Mouse (Mus musculus) olfactory bulb, adult 2 months (tissue): ENCODE data around the gene Nkain4. TPM values are rescaled to one million over a fixed set of nuclear protein-coding genes. Genes with fewer than 3 reads are reported as not detected.

Source experiments
- H3K27ac ChIP-seq: fragments of 200-500 bp; 2 replicates; pipeline ENCODE4 v1.5.1; 2012; ENCODE audit warnings: low read depth, low read length; ENCODE audit not compliant: insufficient read depth
- H3K4me1 ChIP-seq: fragments of 200-500 bp; 2 replicates; pipeline ENCODE4 v1.6.1; 2012; ENCODE audit warnings: low read length; ENCODE audit not compliant: control insufficient read depth, insufficient read depth
- H3K4me3 ChIP-seq: fragments of 200-500 bp; 2 replicates; pipeline ENCODE4 v1.5.1; 2012; ENCODE audit warnings: mild to moderate bottlenecking, low read depth, low read length, moderate library complexity; ENCODE audit not compliant: insufficient read depth
- CTCF ChIP-seq: fragments of 200-500 bp; IDR thresholded peaks from 2 replicates; pipeline ENCODE4 v1.5.1; 2012; ENCODE audit warnings: low read depth, mild to moderate bottlenecking, low read length, moderate library complexity; ENCODE audit not compliant: insufficient read depth
- POLR2A ChIP-seq: fragments of 200-500 bp; IDR thresholded peaks from 2 replicates; pipeline ENCODE4 v1.6.1; 2012; ENCODE audit warnings: mild to moderate bottlenecking, low read depth, low read length, moderate library complexity; ENCODE audit not compliant: insufficient read depth
- WGBS: fragments of 180-500 bp; shearing (Covaris S2); methylation state at CpG from one replicate; pipeline ENCODE4 v1.1.7; 2018; 5-methylcytosine and 5-hydroxymethylcytosine counted together
- polyA plus RNA-seq: library from polyadenylated mRNA; stranded (reverse); fragments of >200 nt; gene quantifications from 2 replicates; pipeline ENCODE4 v1.2.4, GENCODE M21; 2012; ENCODE audit warnings: low replicate concordance; ENCODE audit not compliant: missing spikeins, insufficient read depth, insufficient read length

Nkain4 gene
- polyA plus RNA-seq, 1 experiment: not detected

DNA sequence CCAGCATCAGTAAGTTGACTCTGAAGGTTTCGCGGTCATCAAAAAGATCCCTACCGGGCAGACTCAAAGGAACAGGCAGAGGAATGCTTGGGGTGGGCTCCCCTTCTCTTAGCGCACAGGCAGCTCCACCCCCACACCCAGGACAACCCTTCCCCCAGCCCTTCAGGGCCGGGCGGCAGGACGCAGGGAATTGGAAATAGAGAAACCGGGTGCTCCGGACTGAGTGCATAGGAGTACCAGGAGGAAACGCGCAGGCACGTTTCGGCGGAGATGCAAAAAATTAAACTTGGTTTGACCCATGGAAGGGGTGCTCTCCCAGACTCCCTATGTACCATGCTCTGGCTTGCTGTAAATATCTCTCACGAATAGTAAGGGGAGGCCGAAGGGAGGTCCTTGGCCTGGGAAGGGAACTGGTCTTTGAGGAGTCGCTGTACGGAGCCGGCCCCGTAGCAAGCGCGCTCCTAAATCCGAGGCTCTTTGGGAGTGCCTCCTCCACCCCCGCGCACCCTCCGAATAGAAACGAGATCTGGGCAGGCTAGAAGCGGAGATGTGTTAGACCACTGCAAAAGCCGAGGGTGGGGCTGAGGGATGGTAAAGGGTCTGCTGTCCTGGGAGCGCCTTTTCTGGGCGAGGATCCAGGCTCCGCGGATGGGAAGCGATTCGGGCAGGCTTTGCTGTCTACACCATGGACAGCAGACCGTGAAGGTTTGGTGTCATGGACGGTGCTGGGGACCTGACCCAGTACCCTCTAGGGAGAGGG, 63.2 kb downstream of the Nkain4 start:
- H3K27ac ChIP-seq: peak overlapping the region; percentile 98
- TF ChIP-seq POLR2A: no peak; the same call in 1 of the 2 replicates
- TF ChIP-seq CTCF: no peak
- H3K4me3 ChIP-seq: peak overlapping the region; percentile 83
- H3K4me1 ChIP-seq: peaks cover 32% of the 10 kb centered on the region
- 2% methylated on average over 37 of the region's 37 CpGs for WGBS

- Histone ChIP-seq H3K4me1 (peaks cover 25% of the 10 kb centered on the region), H3K4me3 (peak overlapping the region; percentile 83), H3K27ac (peak overlapping the region; percentile 98)
- WGBS: 4% methylated on average over 29 of the region's 29 CpGs
- peak; percentile 51 for TF ChIP-seq POLR2A
- 0 out of 2 replicates have a peak, but pooled peaks have one; percentile 14 for TF ChIP-seq CTCF
These were observed 64.0 kb downstream of the Nkain4 start for GRCm38 (mm10) chr2:180890422-180891074.

GRCm38 (mm10) chr2:180889921-180890280, 64.6 kb downstream of the Nkain4 start:
- TF ChIP-seq POLR2A (no peak), CTCF (no peak)
- Histone ChIP-seq H3K4me3 (peak overlapping the region; percentile 83; the same call in 1 of the 2 replicates), H3K4me1 (peaks cover 21% of the 10 kb centered on the region), H3K27ac (peak overlapping the region; percentile 98)
- 41% methylated on average over 4 of the region's 4 CpGs for WGBS

- peak overlapping the region; percentile 98 for H3K27ac ChIP-seq
- no peak for TF ChIP-seq CTCF
- TF ChIP-seq POLR2A: no peak
- H3K4me3 ChIP-seq: no peak overlapping the region; the same call in 1 of the 2 replicates
- 29% methylated on average over 18 of the region's 19 CpGs for whole genome bisulfite sequencing
- peaks cover 21% of the 10 kb centered on the region for H3K4me1 ChIP-seq
These were observed 65.1 kb downstream of the Nkain4 start for GRCm38 (mm10) chr2:180889271-180889920.

- Histone ChIP-seq H3K27ac (no peak overlapping the region), H3K4me3 (no peak overlapping the region), H3K4me1 (peaks cover 28% of the 10 kb centered on the region)
- TF ChIP-seq POLR2A (no peak), CTCF (no peak)
- WGBS: 88% methylated on average over 5 of the region's 5 CpGs
These were observed 69.2 kb downstream of the Nkain4 start for GRCm38 (mm10) chr2:180885270-180885669.

Other genes starting within 250 kb of the Nkain4 start
- 63.1 TPM in 1 of 2 replicates, not detected in the other for gene Dido1, start 244.7 kb downstream of the Nkain4 start, polyA plus RNA-seq
- gene Gid8, start 244.6 kb downstream of the Nkain4 start, polyA plus RNA-seq: not detected in 2 replicates
- gene Slc17a9, start 229.4 kb downstream of the Nkain4 start, polyA plus RNA-seq: not detected in 2 replicates
- gene Bhlhe23, start 177.8 kb downstream of the Nkain4 start, polyA plus RNA-seq: not detected in 2 replicates
- not detected in 2 replicates for gene Ythdf1, start 33.8 kb downstream of the Nkain4 start, polyA plus RNA-seq
- gene Birc7, start 25.7 kb downstream of the Nkain4 start, polyA plus RNA-seq: not detected in 2 replicates
- not detected in 2 replicates for gene Arfgap1, start 12.5 kb upstream of the Nkain4 start, polyA plus RNA-seq
- not detected in 2 replicates for gene Col20a1, start 31.8 kb upstream of the Nkain4 start, polyA plus RNA-seq
- gene Chrna4, start 88.8 kb upstream of the Nkain4 start, polyA plus RNA-seq: not detected in 2 replicates
- gene Kcnq2, start 180.6 kb upstream of the Nkain4 start, polyA plus RNA-seq: 209 TPM in 1 of 2 replicates, not detected in the other
- 147 TPM in 1 of 2 replicates, not detected in the other for gene Eef1a2, start 202.3 kb upstream of the Nkain4 start, polyA plus RNA-seq
- not detected in 2 replicates for gene Ppdpf, start 232.5 kb upstream of the Nkain4 start, polyA plus RNA-seq
- gene Ptk6, start 248.1 kb upstream of the Nkain4 start, polyA plus RNA-seq: not detected in 2 replicates